Mouse (Mus musculus) embryonic fibroblast, embryonic 13.5 days (primary cell): ENCODE data around the gene Cacna2d3.

Experiments
- CTCF ChIP-seq: IDR thresholded peaks from 2 replicates; pipeline ENCODE4 v1.5.1; 2011; ENCODE audit warnings: mild to moderate bottlenecking, control low read depth, low read length, moderate library complexity, borderline replicate concordance; ENCODE audit not compliant: insufficient read depth
- POLR2A ChIP-seq: IDR thresholded peaks from 2 replicates; pipeline ENCODE4 v1.6.1; 2011; ENCODE audit warnings: low read depth, mild to moderate bottlenecking, control low read depth, low read length, moderate library complexity

DNA sequence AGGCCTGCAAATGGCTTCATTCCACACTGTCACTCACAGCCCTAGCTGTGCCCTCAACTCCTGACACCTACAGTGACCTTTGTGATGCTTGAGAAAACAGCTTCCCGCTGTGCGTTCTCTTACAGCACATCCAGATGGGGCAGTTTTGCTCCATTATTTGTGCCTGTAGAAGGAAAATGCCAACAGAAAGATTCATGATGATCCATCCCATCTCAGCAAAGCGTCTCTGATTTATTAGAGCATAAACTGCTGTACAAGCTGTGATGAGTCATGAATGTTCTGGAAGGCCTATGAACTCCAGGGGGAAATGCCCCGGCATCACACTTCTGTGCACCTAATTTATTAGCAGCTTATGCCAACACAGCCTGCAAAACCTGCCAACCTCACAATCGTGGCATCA, 453.1 kb downstream of the Cacna2d3 start:
- TF ChIP-seq POLR2A (no peak), CTCF (no peak)
